Mouse (Mus musculus): Measurements from ENCODE around the gene Rpap2.

DNA sequence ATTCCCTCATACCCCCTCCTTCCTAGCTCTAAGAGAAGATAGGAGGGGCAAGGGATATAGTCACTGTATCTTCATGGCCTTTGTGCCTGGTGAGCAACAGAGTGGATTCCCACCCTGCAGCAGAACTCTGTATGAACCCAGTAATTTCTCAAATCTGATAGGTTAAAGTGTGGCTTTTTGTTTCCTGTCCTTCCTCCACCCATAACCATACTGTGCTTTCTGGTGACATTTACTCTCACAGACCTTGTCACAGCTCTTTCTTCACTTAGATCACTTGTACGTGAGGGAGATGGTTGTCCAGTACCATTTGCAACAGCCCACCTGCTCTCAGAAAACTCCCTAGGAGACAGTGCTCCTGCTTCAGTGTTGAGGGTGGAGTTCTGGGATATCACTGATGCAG lies 53.3 kb downstream of the Rpap2 start:
- TF ChIP-seq CTCF (IDR thresholded peaks at IDR 0.05; ENCODE audit: low read depth): no peak
- TF ChIP-seq EP300 (IDR thresholded peaks at IDR 0.05; ENCODE audit: low read depth): no peak

Measured in heart, postnatal 0 days (tissue).